Mouse (Mus musculus): ENCODE data around the gene Dctn1. TPM values are rescaled to one million over a fixed set of nuclear protein-coding genes. Genes with fewer than 3 reads are reported as not detected.
"Not testable (repeated sequence)": the region's sequence is repeated elsewhere in the genome, so short reads cannot be mapped to it uniquely, and the experiment has no call there.

Dctn1 gene
- polyA plus RNA-seq, 1 experiment from 2014 or later, result 153 TPM

GRCm38 (mm10) chr6:83155552-83156238 lies 10.0 kb upstream of the Dctn1 start:
- 8% methylated on average over 23 of the region's 23 CpGs for WGBS
- peak overlapping the region; percentile 62 for H3K4me3 ChIP-seq (replicated peaks)
- peak; percentile 22 for ATAC-seq (ENCODE audit: low FRiP score)
- H3K4me1 ChIP-seq, result peaks cover 22% of the 10 kb centered on the region
- no peaks in the 10 kb centered on the region for H3K9me3 ChIP-seq (replicated peaks)
- H3K27me3 ChIP-seq (replicated peaks), result peaks cover 8% of the 10 kb centered on the region
- peak overlapping the region; percentile 41 for H3K27ac ChIP-seq (replicated peaks)
- peak overlapping the region; percentile 85 for H3K4me2 ChIP-seq
- peaks cover 14% of the 10 kb centered on the region for H3K36me3 ChIP-seq
- H3K9ac ChIP-seq (replicated peaks), result peak overlapping the region; percentile 61

DNA sequence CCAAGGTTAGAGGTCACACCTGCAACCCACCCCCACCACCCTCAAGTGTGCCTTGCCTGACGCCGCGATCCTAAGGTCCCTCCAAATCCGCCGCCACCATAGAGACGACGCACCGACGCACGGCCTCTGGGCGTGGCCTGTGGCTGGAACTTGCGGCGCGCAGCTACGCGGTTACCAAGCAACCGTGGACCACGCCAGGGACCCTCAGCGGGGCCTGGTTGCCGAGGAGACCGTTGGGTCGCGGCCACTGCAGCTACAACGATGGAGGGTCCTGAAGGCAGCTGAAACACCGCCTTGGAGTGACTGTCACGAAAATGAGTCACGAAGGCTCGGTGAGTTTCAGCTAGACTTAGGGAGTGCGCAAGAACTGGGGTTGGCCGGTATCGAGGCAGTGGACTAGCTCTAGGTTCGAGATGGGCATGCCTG lies 9.4 kb upstream of the Dctn1 start, which contains the start of the genes Wdr54 and 1700003E16Rik:
Wdr54 (minus strand) TSS at position 139 of the 426 bp plus-strand sequence.
1700003E16Rik (plus strand) TSS at position 146 of the 426 bp plus-strand sequence.
- H3K9ac ChIP-seq (replicated peaks), result peak within 1 kb of the TSS; percentile 61
- under 1% methylated on average over 32 of the region's 32 CpGs for WGBS
- peaks cover 22% of the 10 kb centered on the region for H3K4me1 ChIP-seq
- ATAC-seq (ENCODE audit: low FRiP score), result peak; percentile 93
- H3K36me3 ChIP-seq, result peaks cover 14% of the 10 kb centered on the region
- H3K4me3 ChIP-seq (replicated peaks), result peak within 1 kb of the TSS; percentile 62
- H3K27ac ChIP-seq (replicated peaks), result peak within 1 kb of the TSS; percentile 41
- peak within 1 kb of the TSS; percentile 85 for H3K4me2 ChIP-seq
- H3K27me3 ChIP-seq (replicated peaks), result peaks cover 14% of the 10 kb centered on the region
- H3K9me3 ChIP-seq (replicated peaks), result no peaks in the 10 kb centered on the region

DNA sequence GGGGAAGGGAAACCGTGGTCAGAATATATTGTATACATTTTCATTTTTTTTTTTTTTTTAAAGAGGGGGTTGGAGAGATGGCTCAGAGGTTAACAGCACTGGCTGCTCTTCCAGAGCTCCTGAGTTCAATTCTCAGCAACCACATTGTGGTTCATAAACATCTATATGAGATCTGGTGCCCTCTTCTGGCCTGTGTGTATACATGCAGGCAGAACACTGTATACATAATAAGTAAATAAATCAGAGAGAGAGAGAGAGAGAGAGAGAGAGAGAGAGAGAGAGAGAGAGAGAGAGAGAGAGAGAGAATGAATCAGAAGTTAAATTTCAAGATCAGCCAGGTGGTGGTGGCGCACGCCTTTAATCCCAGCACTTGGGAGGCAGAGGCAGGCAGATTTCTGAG lies 6.3 kb upstream of the Dctn1 start:
- Histone ChIP-seq H3K27me3 (replicated peaks) (peaks cover 32% of the 10 kb centered on the region), H3K4me1 (peaks cover 39% of the 10 kb centered on the region)
- not testable (repeated sequence) for ATAC-seq (ENCODE audit: low FRiP score); H3K27ac ChIP-seq (replicated peaks); H3K4me2 ChIP-seq; H3K4me3 ChIP-seq (replicated peaks); H3K9ac ChIP-seq (replicated peaks); H3K36me3 ChIP-seq; H3K9me3 ChIP-seq (replicated peaks)
- WGBS, result 30% methylated on average over 3 of the region's 3 CpGs

GRCm38 (mm10) chr6:83161442-83161841 lies 4.3 kb upstream of the Dctn1 start:
- peak overlapping the region; percentile 31; the same call in 1 of the 2 replicates for H3K9ac ChIP-seq (replicated peaks)
- peak overlapping the region; percentile 54 for H3K4me2 ChIP-seq
- ATAC-seq (ENCODE audit: low FRiP score), result no peak
- no peaks in the 10 kb centered on the region for H3K9me3 ChIP-seq (replicated peaks)
- H3K27ac ChIP-seq (replicated peaks), result no peak overlapping the region
- WGBS, result 7% methylated on average over 19 of the region's 19 CpGs
- H3K4me1 ChIP-seq, result peaks cover 31% of the 10 kb centered on the region
- peaks cover 32% of the 10 kb centered on the region for H3K27me3 ChIP-seq (replicated peaks)
- H3K4me3 ChIP-seq (replicated peaks), result peak overlapping the region; percentile 32
- H3K36me3 ChIP-seq, result no peaks in the 10 kb centered on the region

DNA sequence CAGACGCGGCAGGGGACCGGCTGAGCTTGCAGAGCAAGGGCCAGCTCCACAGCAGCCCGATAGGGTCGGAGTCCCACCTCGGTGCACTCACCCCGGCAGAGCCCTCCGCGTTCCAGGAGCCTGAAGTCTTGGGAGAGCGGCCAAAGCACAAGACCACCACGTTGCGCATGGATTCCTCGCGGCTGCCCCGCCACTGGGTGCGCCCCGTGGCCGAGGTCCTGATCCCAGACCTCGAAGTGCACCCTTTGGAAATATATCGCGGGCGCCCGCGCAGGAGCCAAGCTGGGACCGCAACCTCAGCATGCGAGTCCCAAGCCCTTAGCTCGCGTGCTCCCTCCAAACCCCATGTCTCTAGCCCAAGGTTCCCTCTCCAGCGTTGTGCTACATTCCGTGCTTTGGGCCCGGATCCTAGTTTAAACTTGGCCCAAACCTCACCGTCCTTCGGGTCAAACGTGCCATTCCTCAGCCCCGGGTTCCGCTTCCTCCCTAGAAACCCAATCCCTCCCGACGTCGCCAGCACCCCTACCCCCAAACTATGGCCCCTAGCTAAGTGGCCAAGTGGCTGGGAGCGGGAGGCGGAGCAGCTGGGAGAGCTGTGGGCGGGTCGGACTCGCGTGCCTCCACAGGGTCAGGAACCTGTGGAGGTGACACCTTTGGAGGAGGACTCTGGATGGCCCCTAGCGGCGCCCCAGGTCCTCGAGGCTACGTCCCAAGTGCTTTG lies 3.6 kb upstream of the Dctn1 start:
- H3K4me2 ChIP-seq, result peak overlapping the region; percentile 54
- H3K36me3 ChIP-seq, result no peaks in the 10 kb centered on the region
- peaks cover 32% of the 10 kb centered on the region for H3K4me1 ChIP-seq
- WGBS, result 2% methylated on average over 49 of the region's 49 CpGs
- H3K4me3 ChIP-seq (replicated peaks), result peak overlapping the region; percentile 32
- H3K27me3 ChIP-seq (replicated peaks), result peaks cover 32% of the 10 kb centered on the region
- ATAC-seq (ENCODE audit: low FRiP score), result no peak
- peak overlapping the region; percentile 31; the same call in 1 of the 2 replicates for H3K9ac ChIP-seq (replicated peaks)
- no peaks in the 10 kb centered on the region for H3K9me3 ChIP-seq (replicated peaks)
- no peak overlapping the region for H3K27ac ChIP-seq (replicated peaks)

DNA sequence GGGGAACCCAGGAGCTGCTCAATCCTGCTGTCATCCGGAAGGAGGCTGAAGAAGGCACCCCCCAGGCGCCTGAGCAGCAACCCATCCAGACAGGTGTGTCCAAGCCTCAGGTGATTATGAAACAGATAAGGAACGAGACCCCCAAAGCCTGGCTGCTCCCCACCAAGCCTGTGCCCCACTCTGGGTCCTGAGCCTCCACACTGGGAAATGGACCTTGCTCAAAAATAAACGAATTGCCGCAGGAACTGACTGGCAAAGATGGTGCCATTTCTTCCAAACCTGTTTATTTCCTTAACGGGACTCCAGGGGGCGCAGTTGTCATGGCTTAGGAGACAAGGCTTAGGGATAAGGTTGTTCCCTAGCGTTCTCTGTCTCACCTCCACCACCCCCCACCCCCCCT lies 3.0 kb upstream of the Dctn1 start:
- peak overlapping the region; percentile 32 for H3K4me3 ChIP-seq (replicated peaks)
- no peak for ATAC-seq (ENCODE audit: low FRiP score)
- no peak overlapping the region for H3K27ac ChIP-seq (replicated peaks)
- H3K9ac ChIP-seq (replicated peaks), result peak overlapping the region; percentile 31; the same call in 1 of the 2 replicates
- WGBS, result 0% methylated on average over 8 of the region's 8 CpGs
- H3K27me3 ChIP-seq (replicated peaks), result peaks cover 32% of the 10 kb centered on the region
- H3K4me2 ChIP-seq, result peak overlapping the region; percentile 54
- H3K9me3 ChIP-seq (replicated peaks), result no peaks in the 10 kb centered on the region
- H3K36me3 ChIP-seq, result no peaks in the 10 kb centered on the region
- peaks cover 38% of the 10 kb centered on the region for H3K4me1 ChIP-seq

- 3% methylated on average over 6 of the region's 6 CpGs for WGBS
- peak; percentile 39 for ATAC-seq (ENCODE audit: low FRiP score)
- Histone ChIP-seq H3K4me1 (peaks cover 62% of the 10 kb centered on the region), H3K9ac (replicated peaks) (peak overlapping the region; percentile 72), H3K4me2 (peak overlapping the region; percentile 81), H3K27me3 (replicated peaks) (peaks cover 30% of the 10 kb centered on the region), H3K36me3 (0 out of 2 replicates have a peak, but pooled peaks cover 3% of the 10 kb centered on the region), H3K9me3 (replicated peaks) (no peaks in the 10 kb centered on the region), H3K27ac (replicated peaks) (peak overlapping the region; percentile 96), H3K4me3 (replicated peaks) (peak overlapping the region; percentile 59)
Observed at GRCm38 (mm10) chr6:83165026-83165606, 604 bp upstream of the Dctn1 start.

DNA sequence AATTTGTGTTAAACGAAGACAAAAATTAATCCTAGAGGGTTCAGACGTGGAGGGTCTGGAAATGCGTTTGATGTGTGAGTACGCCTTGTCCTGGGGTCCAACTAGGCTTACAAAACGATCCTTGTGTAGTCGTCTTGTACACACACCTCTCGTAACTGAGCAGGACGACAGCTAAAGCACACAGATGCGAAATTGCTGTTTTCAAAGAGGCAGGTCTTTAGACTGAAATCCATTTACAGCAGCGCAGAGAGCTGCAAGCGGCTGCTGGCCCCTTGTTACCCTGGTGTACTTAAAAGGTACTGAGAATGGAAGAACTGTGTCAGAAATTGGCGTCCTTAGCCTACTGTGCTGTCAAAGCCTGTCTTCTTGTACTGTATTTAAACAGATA lies 517 bp downstream of the Dctn1 start:
- H3K9me3 ChIP-seq (replicated peaks), result no peaks in the 10 kb centered on the region
- peak overlapping the region; percentile 72 for H3K9ac ChIP-seq (replicated peaks)
- H3K4me3 ChIP-seq (replicated peaks), result peak overlapping the region; percentile 59
- peak; percentile 39 for ATAC-seq (ENCODE audit: low FRiP score)
- under 1% methylated on average over 12 of the region's 12 CpGs for WGBS
- H3K27ac ChIP-seq (replicated peaks), result peak overlapping the region; percentile 96
- H3K36me3 ChIP-seq, result 0 out of 2 replicates have a peak, but pooled peaks cover 3% of the 10 kb centered on the region
- peaks cover 18% of the 10 kb centered on the region for H3K27me3 ChIP-seq (replicated peaks)
- peaks cover 73% of the 10 kb centered on the region for H3K4me1 ChIP-seq
- peak overlapping the region; percentile 81 for H3K4me2 ChIP-seq

GRCm38 (mm10) chr6:83169872-83170271 lies 4.2 kb downstream of the Dctn1 start:
- 77% methylated on average over 5 of the region's 5 CpGs for WGBS
- Histone ChIP-seq H3K27me3 (replicated peaks) (no peaks in the 10 kb centered on the region), H3K4me2 (no peak overlapping the region), H3K4me3 (replicated peaks) (no peak overlapping the region), H3K9ac (replicated peaks) (no peak overlapping the region; the same call in 1 of the 2 replicates), H3K27ac (replicated peaks) (no peak overlapping the region), H3K4me1 (peaks cover 76% of the 10 kb centered on the region), H3K9me3 (replicated peaks) (no peaks in the 10 kb centered on the region), H3K36me3 (0 out of 2 replicates have a peak, but pooled peaks cover 3% of the 10 kb centered on the region)
- ATAC-seq (ENCODE audit: low FRiP score), result no peak

DNA sequence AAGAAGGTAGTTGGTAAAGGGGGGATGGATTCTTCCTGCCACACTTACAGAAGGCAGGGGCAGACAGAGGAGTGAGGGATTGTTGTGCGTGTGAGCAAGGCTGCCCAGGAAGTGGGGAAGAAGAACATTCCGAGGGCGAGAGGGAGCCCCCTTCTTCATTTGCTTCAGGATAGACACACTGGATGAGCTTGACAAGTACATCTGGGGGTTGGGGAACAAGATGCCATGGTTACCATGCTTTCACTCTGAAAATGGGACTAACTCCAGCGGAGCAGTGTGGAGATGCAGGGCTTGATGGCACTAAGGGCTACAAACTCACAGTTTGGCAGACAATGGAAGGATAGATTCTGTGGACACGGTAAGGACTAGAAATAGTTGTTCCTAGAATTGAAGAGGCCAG lies 5.3 kb downstream of the Dctn1 start:
- Histone ChIP-seq H3K9me3 (replicated peaks) (no peaks in the 10 kb centered on the region), H3K4me1 (peaks cover 72% of the 10 kb centered on the region), H3K27me3 (replicated peaks) (no peaks in the 10 kb centered on the region), H3K9ac (replicated peaks) (peak overlapping the region; percentile 46), H3K4me3 (replicated peaks) (peak overlapping the region; percentile 40), H3K4me2 (peak overlapping the region; percentile 56), H3K36me3 (0 out of 2 replicates have a peak, but pooled peaks cover 7% of the 10 kb centered on the region), H3K27ac (replicated peaks) (peak overlapping the region; percentile 75; the same call in 1 of the 2 replicates)
- WGBS, result 70% methylated on average over 5 of the region's 5 CpGs
- no peak for ATAC-seq (ENCODE audit: low FRiP score)

DNA sequence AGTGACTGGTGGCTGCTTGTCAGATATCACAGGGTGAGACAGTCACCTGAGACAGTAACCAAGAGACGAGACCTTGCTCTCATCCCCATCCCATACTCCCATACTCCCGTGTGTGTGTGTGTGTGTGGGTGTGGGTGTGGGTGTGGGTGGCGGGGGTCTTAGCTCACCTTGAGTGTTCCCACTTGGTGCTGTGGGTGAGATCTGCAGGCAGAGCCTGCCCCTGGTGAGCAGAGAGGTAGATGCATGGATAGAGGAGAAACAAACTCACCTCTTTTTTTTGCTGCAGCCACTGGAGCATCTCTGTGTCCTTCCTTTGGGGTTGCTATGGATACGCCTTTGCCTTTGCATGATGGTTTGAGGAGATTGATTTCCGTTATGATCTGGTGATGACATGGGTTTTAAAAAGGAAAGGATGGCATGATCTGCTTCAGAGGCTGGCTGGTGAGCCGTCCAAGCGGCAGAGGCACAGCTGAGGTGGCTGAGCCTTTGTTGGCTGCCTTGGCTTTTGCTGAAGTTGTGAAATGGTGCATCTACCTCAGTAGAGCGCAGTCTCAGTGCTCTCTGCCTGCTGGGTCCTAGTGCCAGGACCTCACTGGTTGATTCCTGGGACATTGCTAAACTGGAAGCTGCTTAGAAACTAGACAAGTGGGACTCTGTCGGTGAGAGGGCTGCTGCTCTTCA lies 6.7 kb downstream of the Dctn1 start:
- WGBS, result 57% methylated on average over 9 of the region's 9 CpGs
- Histone ChIP-seq H3K4me2 (peak overlapping the region; percentile 56), H3K27me3 (replicated peaks) (no peaks in the 10 kb centered on the region), H3K4me3 (replicated peaks) (peak overlapping the region; percentile 40), H3K9ac (replicated peaks) (peak overlapping the region; percentile 46), H3K27ac (replicated peaks) (peak overlapping the region; percentile 75), H3K4me1 (peaks cover 60% of the 10 kb centered on the region), H3K9me3 (replicated peaks) (no peaks in the 10 kb centered on the region), H3K36me3 (0 out of 2 replicates have a peak, but pooled peaks cover 8% of the 10 kb centered on the region)
- ATAC-seq (ENCODE audit: low FRiP score), result peak; percentile 88

Data from neural tube, embryonic 15.5 days (tissue).